Mouse (Mus musculus) heart, postnatal 25 days (tissue): Measurements from ENCODE around the gene Matn3. TPM values are rescaled to one million over a fixed set of nuclear protein-coding genes. Genes with fewer than 3 reads are reported as not detected.
"Not testable (repeated sequence)": the region's sequence is repeated elsewhere in the genome, so short reads cannot be mapped to it uniquely, and the experiment has no call there.

Source experiments
- DNase-seq: peaks from one replicate; pipeline ENCODE4 v3.0.0; 2022; ENCODE audit warnings: low spot score
- intact Hi-C: fragments of 180-260 bp; cut with DNase I; formaldehyde crosslinking; loops from one replicate; pipeline ENCODE4 v1.15.1; 2025
- total RNA-seq, 2 experiments: library from RNA; stranded (reverse); gene quantifications; 2 replicates each; pipeline ENCODE4 v1.2.3; 2021

Gene Matn3
- total RNA-seq, 2 experiments from 2014 or later = not detected

- no peak for DNase-seq
- intact Hi-C loops = no loop called here
Measured at GRCm38 (mm10) chr12:8931083-8931482, 16.6 kb upstream of the Matn3 start.

DNA sequence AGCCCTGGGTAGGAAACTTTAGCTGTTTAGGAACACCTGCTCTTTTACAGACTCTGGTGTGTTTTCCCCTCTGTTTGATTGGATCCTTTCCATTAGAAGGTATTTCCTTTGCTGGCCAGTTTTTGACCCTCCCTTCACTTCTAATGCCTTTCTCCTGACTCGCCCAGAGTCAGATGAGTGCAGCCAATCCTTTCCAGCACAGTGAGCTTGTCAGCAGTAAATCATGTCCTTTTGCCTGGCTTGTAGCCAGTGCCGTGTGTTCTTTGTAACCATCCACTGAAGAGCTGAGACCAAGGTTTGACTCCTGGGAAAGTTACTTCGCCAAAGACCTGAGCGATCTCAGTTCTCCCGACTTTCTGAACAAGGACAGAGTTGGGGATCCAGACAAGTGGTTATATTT is 12.4 kb upstream of the Matn3 start:
- no peak for DNase-seq
- intact Hi-C loops = no loop called here

GRCm38 (mm10) chr12:8936210-8936609 is 11.5 kb upstream of the Matn3 start:
- intact Hi-C loops = loop anchor here (1.0 to 2.0 kb wide), 2 partner anchors 13 to 46 kb away; no protein-coding TSS in a partner anchor
- DNase-seq = not testable (repeated sequence)

DNA sequence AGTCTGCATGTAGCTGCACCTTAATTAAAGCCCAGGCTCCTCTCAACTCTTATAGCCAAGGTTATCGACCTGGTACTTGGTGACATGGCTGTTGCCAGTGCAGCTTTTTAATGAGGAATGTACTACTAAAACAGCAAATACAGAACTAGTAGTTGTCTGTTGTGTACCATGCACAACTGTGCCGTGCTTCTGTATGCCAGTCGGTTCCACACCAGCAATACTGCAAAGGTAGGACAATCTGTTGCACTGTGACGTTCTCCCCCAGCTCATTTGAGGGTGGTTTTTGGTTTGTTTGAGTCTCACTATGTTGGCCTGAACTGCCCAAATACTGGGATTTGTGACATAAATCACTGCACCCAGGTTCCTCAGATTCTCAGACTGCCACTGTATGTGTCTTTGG is 8.2 kb upstream of the Matn3 start:
- intact Hi-C loops = no loop called here
- no peak for DNase-seq

DNA sequence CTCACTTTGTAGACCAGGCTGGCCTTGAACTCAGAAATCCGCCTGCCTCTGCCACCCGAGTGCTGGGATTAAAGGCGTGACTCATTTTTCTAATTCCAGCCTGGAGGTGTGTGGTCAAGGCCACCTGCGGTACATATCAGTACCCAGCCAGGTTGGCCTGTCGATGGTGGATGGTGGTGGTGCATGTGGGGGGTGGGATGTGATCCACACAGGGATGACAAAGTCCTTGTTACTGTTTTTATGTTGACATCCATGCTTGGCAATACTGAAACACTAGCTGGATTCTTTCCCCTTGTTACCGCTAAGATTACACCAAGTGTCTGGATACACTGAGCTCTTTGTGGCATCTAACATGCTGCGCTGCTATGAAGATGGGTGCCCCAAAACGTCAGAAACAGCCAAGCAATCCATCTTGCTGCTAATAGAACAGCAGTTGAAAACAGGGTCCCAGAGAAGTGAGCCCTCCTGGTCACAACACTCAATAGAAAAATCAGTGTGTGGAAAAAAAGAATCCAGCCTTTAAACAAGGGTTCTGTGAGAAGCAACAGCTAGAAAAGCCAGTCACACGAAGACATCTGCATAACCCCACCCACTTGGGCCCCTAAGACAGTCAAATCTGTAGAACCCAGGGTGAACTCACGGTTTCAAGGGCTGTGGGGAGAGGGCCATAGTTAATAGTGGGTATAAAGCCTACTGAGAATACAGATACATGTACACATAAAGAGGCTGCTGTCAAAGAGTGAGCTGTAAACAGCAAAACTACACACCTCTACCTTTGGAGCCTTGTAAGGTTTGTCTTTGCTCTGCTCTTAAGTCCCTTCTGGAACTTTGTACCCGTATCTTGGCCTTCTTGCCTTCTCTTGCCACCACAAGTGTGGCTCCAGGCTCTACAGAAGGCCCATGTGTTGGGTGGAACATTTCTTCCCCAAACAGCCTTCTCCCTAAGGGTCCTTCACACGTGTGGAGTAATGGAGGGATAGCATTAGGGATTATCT is 7.4 kb upstream of the Matn3 start:
- intact Hi-C loops = no loop called here
- DNase-seq = no peak

- intact Hi-C loops = no loop called here
- no peak for DNase-seq
Measured at GRCm38 (mm10) chr12:8941131-8941615, 6.6 kb upstream of the Matn3 start.

- intact Hi-C loops = no loop called here
- DNase-seq = no peak
Measured at GRCm38 (mm10) chr12:8941699-8942392, 5.9 kb upstream of the Matn3 start.

GRCm38 (mm10) chr12:8947163-8947562 is 566 bp upstream of the Matn3 start:
- intact Hi-C loops = no loop called here
- no peak for DNase-seq

DNA sequence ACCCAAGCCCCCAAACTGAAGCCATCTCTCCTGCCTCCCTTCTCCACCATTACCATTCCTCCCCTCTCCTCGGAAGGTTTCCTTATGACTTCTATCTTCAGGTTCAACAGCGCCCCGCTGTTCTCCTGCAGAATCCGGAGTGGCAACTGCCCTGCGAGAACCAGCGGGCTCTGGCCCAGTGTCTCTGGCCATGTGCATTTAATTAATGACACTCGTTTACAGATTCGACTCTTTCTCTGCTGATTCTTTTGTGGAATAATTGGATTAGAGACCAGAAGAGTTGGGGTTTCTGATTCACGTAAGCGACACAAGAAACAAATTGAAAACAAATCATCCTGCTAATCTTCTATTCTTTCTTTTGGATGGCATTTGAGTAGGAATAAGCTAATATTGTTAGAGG is 5.4 kb downstream of the Matn3 start:
- intact Hi-C loops = no loop called here

DNA sequence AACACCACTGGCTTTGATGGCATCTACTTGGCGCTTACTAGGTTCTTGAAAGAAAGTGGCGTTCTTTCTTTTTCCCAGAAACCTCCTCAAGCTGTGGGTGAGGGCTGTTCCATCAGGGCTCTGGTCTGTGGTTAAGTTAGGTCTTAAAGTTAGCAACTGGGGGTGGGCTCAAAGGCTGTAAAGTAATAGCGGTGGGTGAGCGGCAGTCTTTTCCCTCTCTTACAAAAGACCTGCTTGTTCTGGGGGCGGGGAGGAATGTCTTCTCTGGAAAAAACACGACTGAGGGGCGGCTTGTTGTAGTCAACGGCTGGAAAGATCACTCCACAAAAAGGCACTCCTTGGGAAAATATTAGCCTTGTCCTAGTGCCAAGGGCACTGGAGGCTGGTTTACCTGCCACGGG is 6.4 kb downstream of the Matn3 start:
- DNase-seq = no peak
- intact Hi-C loops = no loop called here

More for the DNA sequence above, 5.4 kb downstream of the Matn3 start:
- no peak for DNase-seq

- no peak for DNase-seq
- intact Hi-C loops = no loop called here
Measured at GRCm38 (mm10) chr12:8961607-8962316, 14.0 kb downstream of the Matn3 start.

DNA sequence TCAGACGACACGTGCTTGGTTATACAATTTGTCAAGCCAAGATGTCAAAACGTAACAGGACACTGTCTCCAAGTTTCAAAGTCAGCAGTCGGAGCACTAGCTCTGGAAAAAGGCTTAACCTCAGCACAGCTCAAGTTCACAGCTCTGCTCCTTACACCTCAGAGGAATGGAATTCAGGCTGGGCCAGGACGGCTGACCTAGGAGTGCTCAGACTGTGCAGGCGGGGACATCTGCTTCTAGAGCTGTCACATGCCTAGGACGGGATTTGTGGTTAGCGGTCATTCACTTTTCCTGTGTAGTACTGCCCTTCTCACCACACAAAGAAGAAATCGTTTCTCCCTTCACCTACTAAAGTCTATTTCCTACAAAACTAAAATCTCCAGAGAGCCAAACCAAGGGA is 22.1 kb downstream of the Matn3 start:
- DNase-seq = peak; percentile 26
- intact Hi-C loops = loop anchor here (5.0 kb wide), 1 partner anchor 48 kb away; the partner anchor contains the start of gene Laptm4a

DNA sequence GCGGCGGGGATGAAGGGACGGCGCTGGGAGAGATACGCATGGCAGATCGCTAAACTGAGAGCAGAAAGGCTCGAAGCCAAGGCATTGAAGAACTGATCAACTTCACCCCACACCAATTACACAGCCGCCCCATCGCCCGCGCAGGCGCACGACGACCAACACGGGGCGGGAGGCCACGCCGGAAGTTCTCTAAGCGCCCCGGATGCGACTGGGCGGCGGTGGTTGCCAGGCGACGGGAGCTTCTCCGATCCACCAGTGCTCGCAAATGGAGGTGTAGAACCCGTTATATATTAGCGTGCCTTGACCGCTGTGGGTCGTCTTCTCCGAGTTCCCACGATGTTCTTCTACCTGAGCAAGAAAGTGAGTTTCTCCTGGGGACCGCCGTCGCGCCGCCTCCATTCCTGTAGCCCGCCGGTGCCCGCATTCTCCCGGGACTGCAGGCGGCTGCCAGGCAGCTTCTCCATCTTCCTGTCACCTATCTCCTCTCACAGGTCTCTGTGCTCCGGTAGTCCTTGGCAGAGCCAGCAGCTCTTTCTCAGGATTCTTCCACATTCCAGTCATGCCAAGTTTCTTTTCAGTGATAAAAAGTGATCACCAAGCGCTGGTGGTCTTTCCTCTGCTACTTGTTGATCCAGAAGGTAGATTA is 26.2 kb downstream of the Matn3 start, which contains the start of gene Wdr35:
Wdr35 (plus strand) TSS at position 73 of the 646 bp plus-strand sequence.
- peak; percentile 77 for DNase-seq
- intact Hi-C loops = loop anchor here (5.0 kb wide), 1 partner anchor 52 kb away; the partner anchor contains the start of gene Laptm4a

GRCm38 (mm10) chr12:8975076-8975475 is 27.3 kb downstream of the Matn3 start:
- intact Hi-C loops = no loop called here
- DNase-seq = no peak

- intact Hi-C loops = no loop called here
- no peak for DNase-seq
Measured at GRCm38 (mm10) chr12:8993231-8993630, 45.5 kb downstream of the Matn3 start.

DNA sequence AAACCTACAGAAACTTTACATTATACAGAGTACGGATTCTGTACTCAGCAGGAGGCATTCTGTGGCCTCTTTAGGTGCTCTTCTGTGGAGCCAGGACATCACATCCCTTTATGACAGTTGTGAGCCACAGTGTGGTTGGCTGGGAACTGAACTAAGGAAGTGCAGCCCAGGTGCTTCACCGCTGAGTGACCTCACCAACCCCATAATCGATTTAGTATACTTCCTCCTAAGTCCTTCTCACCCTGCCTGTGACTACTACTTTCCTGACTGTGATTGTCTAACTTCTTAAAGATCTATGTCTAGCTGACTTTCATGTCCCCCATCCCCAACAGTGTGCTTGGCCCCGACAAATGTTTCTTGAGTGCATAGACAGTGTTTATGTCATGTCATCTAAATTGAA is 50.6 kb downstream of the Matn3 start:
- intact Hi-C loops = loop anchor here (1.0 kb wide), 1 partner anchor 108 kb away; no protein-coding TSS in a partner anchor
- DNase-seq = no peak

DNA sequence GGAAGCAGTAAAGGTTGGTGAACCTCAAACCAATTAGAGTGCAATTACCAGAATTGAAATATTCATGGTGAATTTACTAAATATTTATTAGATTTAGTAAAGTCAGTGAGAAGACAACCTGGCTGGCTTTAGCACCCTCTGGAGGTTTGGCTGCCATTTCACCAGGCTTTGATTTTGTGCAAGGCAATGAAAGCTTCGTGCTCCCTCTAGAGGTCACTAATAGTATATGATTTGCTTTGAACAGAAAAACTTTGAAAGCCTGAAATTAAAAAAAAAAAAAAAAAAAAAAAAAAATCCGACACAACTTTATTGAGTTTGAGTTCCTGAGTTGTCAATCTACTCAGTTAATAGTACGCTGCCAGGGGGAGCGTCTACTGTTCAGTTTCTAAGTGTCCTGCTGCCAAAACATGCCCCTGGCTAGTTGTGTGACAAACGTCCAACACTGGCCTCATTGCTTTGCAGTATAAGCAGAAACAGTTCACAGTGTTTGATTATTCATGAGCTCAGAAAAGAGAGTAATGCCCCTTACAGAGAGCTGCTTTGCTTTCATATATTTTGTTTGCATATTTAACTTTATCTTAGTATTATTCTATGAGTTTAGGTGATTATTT is 54.4 kb downstream of the Matn3 start:
- DNase-seq = peak; percentile 24
- intact Hi-C loops = loop anchor here (1.0 to 10.0 kb wide), 4 partner anchors 113 to 361 kb away; no protein-coding TSS in a partner anchor

- intact Hi-C loops = loop anchor here (10.0 kb wide), 1 partner anchor 312 kb away; no protein-coding TSS in a partner anchor
- DNase-seq = no peak
Measured at GRCm38 (mm10) chr12:9007146-9007545, 59.4 kb downstream of the Matn3 start.

DNA sequence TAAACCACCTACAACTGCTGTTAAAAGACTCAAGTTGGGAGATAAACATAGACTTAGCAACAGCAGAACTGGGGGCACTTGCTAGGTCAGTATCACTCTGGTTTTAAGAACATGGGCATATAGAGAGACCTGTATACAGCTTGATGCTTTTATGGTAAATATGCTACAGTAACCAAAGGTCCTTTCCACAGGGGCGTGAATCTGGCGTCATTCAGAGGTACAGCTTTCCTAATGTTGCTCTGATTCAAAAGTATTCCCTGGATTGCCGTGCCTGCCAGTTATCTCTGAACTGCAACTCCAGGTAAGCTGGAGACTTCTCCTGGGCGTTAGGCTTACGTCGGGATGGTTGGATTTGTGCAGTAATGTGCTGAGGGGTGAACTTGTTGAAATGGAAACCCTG is 60.1 kb downstream of the Matn3 start:
- DNase-seq = no peak
- intact Hi-C loops = loop anchor here (10.0 kb wide), 1 partner anchor 313 kb away; no protein-coding TSS in a partner anchor
